Mouse (Mus musculus): ENCODE data around the gene Klhl30. TPM values are rescaled to one million over a fixed set of nuclear protein-coding genes. Genes with fewer than 3 reads are reported as not detected.
A peak's percentile ranks its signal among the peaks of the same experiment; 100 is the strongest.

Gene Klhl30
- polyA plus RNA-seq, 1 experiment from 2014 or later, result 0.06 TPM

- Histone ChIP-seq H3K9ac (ENCODE audit: low read depth, low read length) (peak within 1 kb of the TSS; percentile 93), H3K4me1 (replicated peaks; ENCODE audit: control insufficient read depth, insufficient read depth, low read length) (peaks cover 9% of the 10 kb centered on the region; the same call in 1 of the 2 replicates), H3K27me3 (ENCODE audit: control insufficient read depth, insufficient read depth, low read length) (no peaks in the 10 kb centered on the region), H3K9me3 (ENCODE audit: control insufficient read depth, low read length) (no peaks in the 10 kb centered on the region), H3K4me3 (ENCODE audit: low read depth, low read length) (peak within 1 kb of the TSS; percentile 89), H3K4me2 (replicated peaks; ENCODE audit: low read depth, low read length) (peak within 1 kb of the TSS; percentile 87), H3K27ac (ENCODE audit: low read depth, low read length) (peak within 1 kb of the TSS; percentile 83), H3K36me3 (ENCODE audit: control insufficient read depth, insufficient read depth, low read length) (no peaks in the 10 kb centered on the region)
- WGBS, result under 1% methylated on average over 82 of the region's 91 CpGs
- ATAC-seq (ENCODE audit: low FRiP score) (peak; percentile 96), DNase-seq (ENCODE audit: low spot score) (peak; percentile 93)
These were observed 47.6 kb downstream of the Klhl30 start, which contains the start of gene Ilkap for GRCm38 (mm10) chr1:91398260-91399062. Gene Ilkap (minus strand): TSS chr1:91398815.

DNA sequence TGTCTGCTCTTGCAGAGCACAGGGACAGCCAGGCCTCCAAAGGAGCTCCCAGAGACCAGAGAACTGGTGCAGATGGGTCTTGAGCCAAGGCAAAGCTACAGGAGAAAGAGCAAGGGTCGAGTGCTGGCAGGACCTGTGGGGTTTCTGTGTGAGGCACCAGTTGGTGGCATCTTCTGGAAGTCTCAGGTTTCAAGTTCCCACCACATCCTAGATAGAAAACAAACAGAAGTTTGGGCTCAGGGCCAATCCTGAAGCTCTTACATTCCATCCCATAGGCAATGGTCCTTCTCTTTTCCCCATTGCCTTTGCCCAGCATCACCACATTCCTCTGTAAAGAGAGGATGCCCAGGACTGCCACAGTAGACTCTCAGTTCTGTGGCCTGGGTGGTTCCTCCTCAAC, 54.2 kb downstream of the Klhl30 start:
- H3K36me3 ChIP-seq (ENCODE audit: control insufficient read depth, insufficient read depth, low read length), result no peaks in the 10 kb centered on the region
- peaks cover 3% of the 10 kb centered on the region; the same call in 1 of the 2 replicates for H3K27me3 ChIP-seq (ENCODE audit: control insufficient read depth, insufficient read depth, low read length)
- no peak for ATAC-seq (ENCODE audit: low FRiP score)

GRCm38 (mm10) chr1:91405406-91406169, 54.8 kb downstream of the Klhl30 start:
- no peaks in the 10 kb centered on the region for H3K36me3 ChIP-seq (ENCODE audit: control insufficient read depth, insufficient read depth, low read length)
- H3K9ac ChIP-seq (ENCODE audit: low read depth, low read length), result no peak overlapping the region
- no peak overlapping the region for H3K4me2 ChIP-seq (replicated peaks; ENCODE audit: low read depth, low read length)
- WGBS, result 60% methylated on average over 23 of the region's 23 CpGs
- no peak for ATAC-seq (ENCODE audit: low FRiP score)
- H3K27ac ChIP-seq (ENCODE audit: low read depth, low read length), result no peak overlapping the region
- no peak overlapping the region for H3K4me3 ChIP-seq (ENCODE audit: low read depth, low read length)
- H3K4me1 ChIP-seq (replicated peaks; ENCODE audit: control insufficient read depth, insufficient read depth, low read length), result no peaks in the 10 kb centered on the region
- no peaks in the 10 kb centered on the region for H3K9me3 ChIP-seq (ENCODE audit: control insufficient read depth, low read length)
- no peak for DNase-seq (ENCODE audit: low spot score)
- H3K27me3 ChIP-seq (ENCODE audit: control insufficient read depth, insufficient read depth, low read length), result peaks cover 3% of the 10 kb centered on the region; the same call in 1 of the 2 replicates

More for the DNA sequence above, 54.2 kb downstream of the Klhl30 start:
- Histone ChIP-seq H3K9me3 (ENCODE audit: control insufficient read depth, low read length) (no peaks in the 10 kb centered on the region), H3K4me2 (replicated peaks; ENCODE audit: low read depth, low read length) (no peak overlapping the region), H3K27ac (ENCODE audit: low read depth, low read length) (no peak overlapping the region), H3K4me3 (ENCODE audit: low read depth, low read length) (no peak overlapping the region), H3K4me1 (replicated peaks; ENCODE audit: control insufficient read depth, insufficient read depth, low read length) (no peaks in the 10 kb centered on the region), H3K9ac (ENCODE audit: low read depth, low read length) (no peak overlapping the region)
- whole genome bisulfite sequencing, result 41% methylated on average over 1 of the region's 1 CpGs
- DNase-seq (ENCODE audit: low spot score), result no peak

DNA sequence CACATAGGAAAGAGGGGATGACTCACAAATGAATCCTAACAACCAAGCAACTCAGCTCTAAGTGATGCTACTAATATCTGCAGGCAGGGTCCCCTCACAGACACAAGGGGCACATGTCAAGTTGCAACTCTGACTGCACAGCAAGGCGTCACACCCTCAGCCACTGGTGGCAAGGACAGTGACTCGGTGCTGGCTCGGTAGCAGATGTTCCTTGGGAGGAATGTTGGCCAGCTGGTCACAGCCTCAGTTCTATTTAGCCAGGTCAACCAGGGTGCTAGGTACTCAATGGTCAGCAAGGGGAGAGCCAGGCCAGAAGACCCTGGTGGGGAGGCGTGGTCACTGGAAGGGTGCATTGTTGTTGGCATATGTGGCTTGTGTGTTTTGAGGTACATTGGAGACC, 57.0 kb downstream of the Klhl30 start:
- no peak for ATAC-seq (ENCODE audit: low FRiP score)
- no peak overlapping the region for H3K4me3 ChIP-seq (ENCODE audit: low read depth, low read length)

GRCm38 (mm10) chr1:91411631-91412285, 60.9 kb downstream of the Klhl30 start:
- no peak for DNase-seq (ENCODE audit: low spot score)
- peak overlapping the region; percentile 75 for H3K4me3 ChIP-seq (ENCODE audit: low read depth, low read length)
- H3K9me3 ChIP-seq (ENCODE audit: control insufficient read depth, low read length), result no peaks in the 10 kb centered on the region
- H3K4me2 ChIP-seq (replicated peaks; ENCODE audit: low read depth, low read length), result peak overlapping the region; percentile 96
- no peaks in the 10 kb centered on the region for H3K27me3 ChIP-seq (ENCODE audit: control insufficient read depth, insufficient read depth, low read length)
- H3K4me1 ChIP-seq (replicated peaks; ENCODE audit: control insufficient read depth, insufficient read depth, low read length), result peaks cover 13% of the 10 kb centered on the region
- no peak for ATAC-seq (ENCODE audit: low FRiP score)
- WGBS, result 56% methylated on average over 8 of the region's 8 CpGs
- no peaks in the 10 kb centered on the region for H3K36me3 ChIP-seq (ENCODE audit: control insufficient read depth, insufficient read depth, low read length)
- H3K27ac ChIP-seq (ENCODE audit: low read depth, low read length), result peak overlapping the region; percentile 97
- peak overlapping the region; percentile 88 for H3K9ac ChIP-seq (ENCODE audit: low read depth, low read length)

More for the DNA sequence above, 57.0 kb downstream of the Klhl30 start:
- no peak for DNase-seq (ENCODE audit: low spot score)
- Histone ChIP-seq H3K9me3 (ENCODE audit: control insufficient read depth, low read length) (no peaks in the 10 kb centered on the region), H3K4me2 (replicated peaks; ENCODE audit: low read depth, low read length) (no peak overlapping the region), H3K9ac (ENCODE audit: low read depth, low read length) (no peak overlapping the region), H3K36me3 (ENCODE audit: control insufficient read depth, insufficient read depth, low read length) (no peaks in the 10 kb centered on the region), H3K4me1 (replicated peaks; ENCODE audit: control insufficient read depth, insufficient read depth, low read length) (peaks cover 8% of the 10 kb centered on the region), H3K27ac (ENCODE audit: low read depth, low read length) (no peak overlapping the region), H3K27me3 (ENCODE audit: control insufficient read depth, insufficient read depth, low read length) (peaks cover 3% of the 10 kb centered on the region; the same call in 1 of the 2 replicates)
- WGBS, result 73% methylated on average over 4 of the region's 4 CpGs

Other genes with a start within 250 kb of the Klhl30 start
- 0.25 and 1.4 TPM in 2 replicates for gene Rbm44, start 205.9 kb upstream of the Klhl30 start, polyA plus RNA-seq (2014; fragmentation: Nextera tagmentation; extraction: Ambion mirVana)
- 0.29 and 0.35 TPM in 2 replicates for gene Ramp1, start 171.2 kb upstream of the Klhl30 start, polyA plus RNA-seq (2014; fragmentation: Nextera tagmentation; extraction: Ambion mirVana)
- 88.9 and 95.2 TPM in 2 replicates for gene Ube2f, start 100.7 kb upstream of the Klhl30 start, polyA plus RNA-seq (2014; fragmentation: Nextera tagmentation; extraction: Ambion mirVana)
- gene Scly, start 52.7 kb upstream of the Klhl30 start, polyA plus RNA-seq (2014; fragmentation: Nextera tagmentation; extraction: Ambion mirVana), result 12.0 and 13.8 TPM in 2 replicates
- 0.03 TPM in 2 replicates for gene Espnl, start 28.9 kb upstream of the Klhl30 start, polyA plus RNA-seq (2014; fragmentation: Nextera tagmentation; extraction: Ambion mirVana)
- 0.68 and 1.0 TPM in 2 replicates for gene Erfe, start 15.4 kb downstream of the Klhl30 start, polyA plus RNA-seq (2014; fragmentation: Nextera tagmentation; extraction: Ambion mirVana)
- 172 TPM in 2 replicates for gene Ilkap, start 47.8 kb downstream of the Klhl30 start, polyA plus RNA-seq (2014; fragmentation: Nextera tagmentation; extraction: Ambion mirVana)
- 288 and 318 TPM in 2 replicates for gene Hes6, start 63.0 kb downstream of the Klhl30 start, polyA plus RNA-seq (2014; fragmentation: Nextera tagmentation; extraction: Ambion mirVana)
- 1.7 and 2.8 TPM in 2 replicates for gene Per2, start 108.3 kb downstream of the Klhl30 start, polyA plus RNA-seq (2014; fragmentation: Nextera tagmentation; extraction: Ambion mirVana)
- gene Traf3ip1, start 143.6 kb downstream of the Klhl30 start, polyA plus RNA-seq (2014; fragmentation: Nextera tagmentation; extraction: Ambion mirVana), result 7.3 and 7.7 TPM in 2 replicates
- gene Asb1, start 189.5 kb downstream of the Klhl30 start, polyA plus RNA-seq (2014; fragmentation: Nextera tagmentation; extraction: Ambion mirVana), result 10.1 and 11.9 TPM in 2 replicates

Measured in hindbrain, embryonic 11.5 days (tissue).